Mouse (Mus musculus) liver, embryonic 14.5 days (tissue): Measurements from ENCODE around the gene Kcnip4.

Experiments used
- CTCF ChIP-seq: IDR thresholded peaks from 2 replicates; pipeline ENCODE4 v1.5.1; 2016; ENCODE audit warnings: antibody characterized with exemption, low read depth, control low read depth
- EP300 ChIP-seq: IDR thresholded peaks from 2 replicates; pipeline ENCODE4 v1.6.1; 2016; ENCODE audit warnings: antibody characterized with exemption, low read depth

DNA sequence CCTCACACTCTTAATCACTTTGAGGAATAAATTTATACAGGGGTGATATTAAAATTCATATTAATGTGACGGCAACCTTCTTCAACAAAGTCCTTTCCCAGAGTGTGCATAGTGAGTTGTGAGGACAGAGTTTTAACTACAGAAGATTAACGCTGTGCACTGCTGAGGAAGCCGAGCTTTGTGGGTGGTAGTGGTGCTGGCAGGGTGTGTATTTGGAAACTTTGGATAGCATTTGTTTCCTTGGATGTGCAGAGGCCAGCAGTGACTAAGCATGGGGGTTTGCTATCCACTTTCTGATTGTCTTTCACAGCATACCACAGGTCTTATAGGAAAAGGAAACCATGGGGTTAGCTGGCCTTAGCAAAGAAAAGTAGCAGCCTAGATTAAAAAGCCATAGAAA is 267.9 kb downstream of the Kcnip4 start:
- no peak for TF ChIP-seq EP300
- TF ChIP-seq CTCF: no peak
